Mouse (Mus musculus) heart, embryonic 12.5 days (tissue): Measurements from ENCODE around the gene Usp31. TPM values are rescaled to one million over a fixed set of nuclear protein-coding genes. Genes with fewer than 3 reads are reported as not detected.

ENCODE experiments used
- ATAC-seq: fragments of 200-750 bp; cut with Nextera tagmentation; 2 replicates; pipeline ENCODE4 v1.8.0; 2017; ENCODE audit warnings: moderate TSS enrichment, moderate library complexity; ENCODE audit not compliant: insufficient number of reproducible peaks, low FRiP score
- H3K27ac ChIP-seq: fragments of 300-500 bp; sonication (generic); 2 replicates; pipeline ENCODE4 v1.5.1; 2016; ENCODE audit warnings: mild to moderate bottlenecking, moderate library complexity; ENCODE audit not compliant: poor library complexity, severe bottlenecking
- H3K27me3 ChIP-seq: fragments of 300-500 bp; sonication (generic); replicated peaks from 2 replicates; pipeline ENCODE4 v1.6.1; 2016; ENCODE audit warnings: mild to moderate bottlenecking, moderate library complexity
- H3K36me3 ChIP-seq: fragments of 300-500 bp; sonication (generic); 2 replicates; pipeline ENCODE4 v1.6.1; 2016; ENCODE audit warnings: mild to moderate bottlenecking, moderate library complexity
- H3K4me1 ChIP-seq: fragments of 300-500 bp; sonication (generic); replicated peaks from 2 replicates; pipeline ENCODE4 v1.6.1; 2016; ENCODE audit warnings: mild to moderate bottlenecking
- H3K4me2 ChIP-seq: fragments of 300-500 bp; sonication (generic); 2 replicates; pipeline ENCODE4 v1.6.1; 2016; ENCODE audit warnings: mild to moderate bottlenecking, moderate library complexity
- H3K4me3 ChIP-seq: fragments of 300-500 bp; sonication (generic); 2 replicates; pipeline ENCODE4 v1.5.1; 2016; ENCODE audit warnings: mild to moderate bottlenecking
- H3K9ac ChIP-seq: fragments of 300-500 bp; sonication (generic); 2 replicates; pipeline ENCODE4 v1.6.1; 2016; ENCODE audit warnings: mild to moderate bottlenecking, moderate library complexity
- H3K9me3 ChIP-seq: fragments of 300-500 bp; sonication (generic); replicated peaks from 2 replicates; pipeline ENCODE4 v1.6.1; 2016; ENCODE audit warnings: mild to moderate bottlenecking, moderate library complexity
- WGBS: fragments of 180-500 bp; shearing (Covaris S2); methylation state at CpG from one replicate; pipeline ENCODE4 v1.1.7; 2016; 5-methylcytosine and 5-hydroxymethylcytosine counted together
- polyA plus RNA-seq: library from polyadenylated mRNA; unstranded; fragments of >200 nt; fragmentation: Nextera tagmentation; extraction: Ambion mirVana; gene quantifications from 2 replicates; pipeline ENCODE4 v1.2.1, GENCODE M21; 2016

Gene Usp31
- 1.9 and 2.4 TPM in 2 replicates for polyA plus RNA-seq

DNA sequence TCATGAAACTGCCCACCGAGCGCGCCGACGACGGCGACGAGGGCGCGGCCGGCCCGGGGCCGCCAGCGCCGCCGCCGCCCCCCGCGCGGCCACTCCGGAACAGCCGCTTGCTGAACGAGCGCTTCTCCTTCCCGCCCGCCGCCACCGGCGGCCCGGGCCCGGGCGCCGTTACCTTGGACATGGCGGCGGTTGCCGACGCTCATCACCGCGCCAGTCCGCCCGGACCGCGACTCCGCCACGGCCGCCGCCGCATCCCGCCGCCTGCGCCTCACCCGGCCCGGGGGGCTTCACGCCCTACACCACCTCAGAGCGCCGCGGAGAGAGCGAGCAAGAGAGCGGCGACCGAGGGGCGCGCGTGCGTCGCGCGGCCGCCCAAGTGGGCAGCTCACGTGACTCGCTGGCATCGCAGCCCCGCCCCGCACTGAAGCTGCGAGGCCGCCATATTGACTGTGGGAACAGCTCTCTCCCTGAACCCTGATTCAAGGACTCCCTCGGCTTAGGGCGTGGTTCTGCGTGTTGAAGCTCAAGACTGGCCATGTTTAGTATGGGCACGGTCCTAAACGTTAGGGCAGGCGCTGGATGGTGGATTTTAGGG, at the start of gene Usp31:
Usp31 (minus strand) TSS at position 181 of the 595 bp plus-strand sequence.
- H3K9ac ChIP-seq: peak within 1 kb of the TSS; percentile 87
- peaks cover 23% of the 10 kb centered on the region for H3K27me3 ChIP-seq
- peaks cover 38% of the 10 kb centered on the region for H3K4me1 ChIP-seq
- peak within 1 kb of the TSS; percentile 98 for H3K4me2 ChIP-seq
- ATAC-seq: peak; percentile 98
- WGBS: under 1% methylated on average over 61 of the region's 82 CpGs
- peak within 1 kb of the TSS; percentile 56; the same call in 1 of the 2 replicates for H3K27ac ChIP-seq
- H3K36me3 ChIP-seq: no peaks in the 10 kb centered on the region
- no peaks in the 10 kb centered on the region for H3K9me3 ChIP-seq
- peak within 1 kb of the TSS; percentile 86 for H3K4me3 ChIP-seq

DNA sequence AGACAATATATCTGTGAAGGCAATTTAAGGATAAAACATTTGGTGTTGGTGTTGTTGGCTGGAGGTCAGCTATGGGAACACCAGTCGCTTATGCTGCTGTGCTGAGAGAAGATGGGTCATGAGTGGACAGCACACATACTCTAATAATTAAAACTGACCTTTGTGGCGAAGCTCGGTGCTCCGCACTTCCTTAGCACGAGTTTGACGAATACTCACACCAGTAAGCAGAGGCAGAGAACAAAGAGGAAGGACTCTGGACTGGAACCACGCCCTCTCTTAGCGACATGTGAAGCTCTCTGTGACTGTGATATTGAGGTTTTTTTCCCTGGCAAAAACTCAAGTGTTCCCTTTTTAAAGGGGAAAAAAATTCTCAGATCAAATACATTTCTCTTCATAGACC, 47.7 kb upstream of the Usp31 start:
- H3K27me3 ChIP-seq: no peaks in the 10 kb centered on the region
- ATAC-seq: no peak
- H3K4me1 ChIP-seq: no peaks in the 10 kb centered on the region
- H3K27ac ChIP-seq: no peak overlapping the region
- no peaks in the 10 kb centered on the region for H3K36me3 ChIP-seq
- 72% methylated on average over 8 of the region's 8 CpGs for WGBS
- H3K9ac ChIP-seq: no peak overlapping the region
- H3K4me2 ChIP-seq: no peak overlapping the region
- H3K4me3 ChIP-seq: no peak overlapping the region
- H3K9me3 ChIP-seq: no peaks in the 10 kb centered on the region

DNA sequence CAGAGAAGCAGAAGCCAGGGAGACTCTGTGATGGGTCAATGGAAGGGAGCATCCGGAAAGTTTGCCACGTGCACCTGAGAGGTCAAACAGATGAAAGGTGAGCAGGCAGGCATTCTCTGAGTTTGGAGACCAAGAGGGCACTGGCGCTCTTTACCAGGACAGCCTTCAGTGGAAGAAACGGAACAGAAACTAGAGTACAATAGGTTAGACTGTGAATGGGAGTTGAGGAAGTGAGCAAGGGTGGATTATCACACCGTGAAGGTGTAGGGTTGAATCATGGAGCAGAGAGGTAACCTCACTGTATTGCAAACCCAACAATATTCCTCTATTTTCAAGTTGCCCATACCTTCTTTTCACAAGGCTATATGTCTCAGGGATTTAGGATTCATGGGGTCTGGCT, 43.2 kb upstream of the Usp31 start:
- no peak overlapping the region for H3K4me3 ChIP-seq
- H3K27me3 ChIP-seq: no peaks in the 10 kb centered on the region
- 76% methylated on average over 5 of the region's 5 CpGs for WGBS
- no peak overlapping the region for H3K4me2 ChIP-seq
- no peak overlapping the region for H3K9ac ChIP-seq
- no peaks in the 10 kb centered on the region for H3K36me3 ChIP-seq
- H3K27ac ChIP-seq: no peak overlapping the region
- no peaks in the 10 kb centered on the region for H3K9me3 ChIP-seq
- ATAC-seq: no peak
- H3K4me1 ChIP-seq: no peaks in the 10 kb centered on the region

DNA sequence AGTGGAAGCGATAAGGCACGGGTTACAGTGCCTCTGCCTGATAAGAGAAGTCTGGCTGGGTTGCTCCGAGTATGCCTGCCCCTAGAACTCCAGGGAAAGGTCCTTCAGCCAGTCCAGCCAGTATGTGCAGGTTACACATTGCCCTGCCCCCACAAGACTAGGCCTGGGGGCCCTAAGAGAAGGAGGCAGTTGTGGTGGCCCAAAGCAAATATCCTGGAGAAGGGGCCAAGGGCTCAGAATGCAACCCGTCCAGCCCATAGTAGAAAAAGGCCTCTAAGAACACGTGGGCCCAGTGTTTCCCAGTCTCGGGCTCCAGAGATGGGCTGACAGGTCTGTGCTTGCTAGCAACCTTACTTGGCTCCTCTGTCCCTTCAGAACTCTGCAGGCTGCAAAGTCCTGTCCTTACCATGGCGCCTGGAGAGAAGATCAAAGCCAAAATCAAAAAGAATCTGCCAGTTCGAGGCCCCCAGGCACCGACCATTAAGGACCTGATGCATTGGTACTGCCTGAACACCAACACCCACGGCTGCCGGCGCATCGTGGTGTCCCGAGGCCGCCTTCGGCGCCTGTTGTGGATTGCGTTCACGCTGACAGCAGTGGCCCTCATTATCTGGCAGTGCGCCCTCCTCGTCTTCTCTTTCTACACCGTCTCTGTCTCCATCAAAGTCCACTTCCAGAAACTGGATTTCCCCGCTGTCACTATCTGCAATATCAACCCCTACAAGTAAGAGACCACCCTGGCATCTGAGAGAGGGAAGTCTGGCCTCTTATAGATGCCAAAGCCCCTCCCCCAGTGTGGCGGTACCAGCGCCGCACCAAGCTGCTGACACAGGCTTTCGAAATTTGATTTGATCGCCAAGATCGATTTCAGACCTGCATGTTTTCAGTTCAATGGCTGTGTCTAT, 30.7 kb upstream of the Usp31 start:
- H3K36me3 ChIP-seq: no peaks in the 10 kb centered on the region
- H3K9ac ChIP-seq: no peak overlapping the region
- no peaks in the 10 kb centered on the region for H3K9me3 ChIP-seq
- H3K27ac ChIP-seq: no peak overlapping the region
- H3K27me3 ChIP-seq: peaks cover 46% of the 10 kb centered on the region
- 0 out of 2 replicates have a peak overlapping the region, but pooled peaks have one; percentile 3 for H3K4me2 ChIP-seq
- WGBS: 36% methylated on average over 29 of the region's 29 CpGs
- no peak overlapping the region for H3K4me3 ChIP-seq
- ATAC-seq: no peak
- H3K4me1 ChIP-seq: peaks cover 20% of the 10 kb centered on the region

DNA sequence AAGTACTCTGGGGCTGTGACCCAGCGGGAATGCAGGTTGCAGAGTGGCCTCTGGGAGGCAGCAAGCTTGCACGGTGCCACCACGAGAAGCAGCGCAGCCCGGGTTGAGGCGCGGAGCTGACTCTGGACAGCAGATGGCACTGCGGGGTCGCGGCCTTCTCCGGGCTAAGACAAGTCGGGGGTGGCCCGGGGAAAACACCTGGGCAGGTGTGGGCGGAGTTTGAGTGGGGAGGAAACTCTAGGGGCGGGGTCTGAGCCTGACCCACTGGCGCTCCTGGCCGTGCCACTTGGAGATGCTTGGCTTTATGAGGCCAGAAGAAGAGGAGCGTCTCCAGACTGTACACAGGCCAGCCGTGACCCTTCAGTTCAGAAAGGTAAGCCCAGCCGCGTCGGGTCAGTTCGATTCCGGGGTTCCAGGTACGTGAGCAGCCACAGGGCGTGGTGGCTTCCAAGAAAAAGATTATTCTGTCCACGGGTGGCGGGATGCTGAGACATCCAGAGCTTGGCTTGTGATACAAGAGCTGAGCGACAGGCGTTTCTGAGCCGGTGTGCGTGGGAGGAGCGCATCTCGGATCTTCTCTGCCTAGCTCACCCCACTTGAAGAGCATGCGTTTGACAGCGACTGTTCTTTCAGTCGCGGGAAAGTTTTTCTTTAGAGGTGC, 27.2 kb upstream of the Usp31 start, which contains the start of gene Scnn1g:
Scnn1g (plus strand) TSS at position 309 of the 661 bp plus-strand sequence.
- H3K9ac ChIP-seq: peak within 1 kb of the TSS; percentile 49; the same call in 1 of the 2 replicates
- no peaks in the 10 kb centered on the region for H3K9me3 ChIP-seq
- H3K4me2 ChIP-seq: peak within 1 kb of the TSS; percentile 76
- H3K4me1 ChIP-seq: peaks cover 20% of the 10 kb centered on the region
- no peak within 1 kb of the TSS for H3K27ac ChIP-seq
- peak within 1 kb of the TSS; percentile 41 for H3K4me3 ChIP-seq
- peaks cover 46% of the 10 kb centered on the region for H3K27me3 ChIP-seq
- 2% methylated on average over 38 of the region's 38 CpGs for WGBS
- H3K36me3 ChIP-seq: no peaks in the 10 kb centered on the region
- peak; percentile 77 for ATAC-seq

DNA sequence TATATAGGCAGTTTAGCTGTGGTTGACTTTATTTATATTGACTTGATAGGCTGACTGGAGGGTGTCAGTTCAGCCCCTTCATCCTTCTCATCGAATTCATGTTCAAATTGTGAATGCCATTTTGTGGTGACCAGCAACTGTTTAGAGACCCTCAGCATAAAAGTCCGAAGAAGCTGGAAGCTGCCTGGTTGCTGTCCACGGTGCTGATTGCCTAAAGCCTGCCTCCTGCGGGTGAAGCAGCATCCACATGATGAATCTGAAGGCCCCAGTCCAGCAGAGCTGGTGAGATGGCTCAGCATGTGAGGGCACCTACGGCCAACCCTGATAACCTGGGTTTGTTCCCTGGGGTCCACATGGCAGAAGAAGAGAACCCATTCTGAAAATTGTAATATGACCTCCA, 23.2 kb upstream of the Usp31 start:
- no peak overlapping the region for H3K9ac ChIP-seq
- 13% methylated on average over 5 of the region's 5 CpGs for whole genome bisulfite sequencing
- H3K4me1 ChIP-seq: peaks cover 7% of the 10 kb centered on the region; the same call in 1 of the 2 replicates
- H3K27me3 ChIP-seq: peaks cover 21% of the 10 kb centered on the region
- no peak overlapping the region for H3K27ac ChIP-seq
- H3K4me3 ChIP-seq: no peak overlapping the region
- no peaks in the 10 kb centered on the region for H3K36me3 ChIP-seq
- no peak for ATAC-seq
- H3K9me3 ChIP-seq: no peaks in the 10 kb centered on the region
- H3K4me2 ChIP-seq: no peak overlapping the region

DNA sequence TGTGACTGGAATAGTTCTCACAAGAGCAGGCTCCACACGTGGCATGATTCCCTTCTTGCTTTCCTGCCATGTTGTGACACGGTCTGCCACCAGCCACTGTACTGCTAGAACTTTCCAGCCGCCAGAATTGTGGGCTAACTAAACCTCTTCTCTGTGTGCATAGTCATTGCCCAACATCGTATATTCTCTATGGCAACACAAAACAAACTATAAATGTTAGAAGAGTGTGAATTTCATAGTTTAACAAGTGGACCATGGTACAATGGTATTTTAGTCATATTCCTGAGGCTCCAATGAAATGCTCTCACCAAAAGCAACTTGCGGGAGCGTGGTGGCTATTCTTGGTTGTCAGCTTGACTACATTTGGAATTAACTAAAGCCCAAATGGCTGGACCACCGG, 10.0 kb upstream of the Usp31 start:
- WGBS: 65% methylated on average over 7 of the region's 7 CpGs

DNA sequence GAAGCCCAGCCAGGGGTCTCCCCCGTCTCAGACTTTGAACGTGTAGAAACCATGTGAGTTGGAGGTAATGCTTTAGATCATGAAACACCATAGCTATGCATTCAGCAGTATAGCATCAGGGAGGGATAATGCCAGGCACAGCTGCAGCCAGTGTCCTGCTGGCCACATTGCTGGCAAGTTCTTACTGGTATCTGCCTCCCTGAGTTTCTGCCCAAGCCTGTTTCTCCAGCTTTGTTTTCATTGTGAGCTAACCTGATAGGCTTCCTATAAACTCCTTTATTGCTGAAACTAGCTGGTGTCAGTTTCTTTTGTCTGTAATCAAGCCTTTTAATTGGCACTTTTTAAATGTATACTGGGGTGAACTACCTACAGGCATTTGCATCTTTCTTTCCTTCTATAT, 4.1 kb upstream of the Usp31 start:
- no peak overlapping the region for H3K4me2 ChIP-seq
- peaks cover 4% of the 10 kb centered on the region for H3K4me1 ChIP-seq
- H3K9ac ChIP-seq: no peak overlapping the region
- no peak overlapping the region for H3K27ac ChIP-seq
- no peaks in the 10 kb centered on the region for H3K9me3 ChIP-seq
- peaks cover 26% of the 10 kb centered on the region for H3K27me3 ChIP-seq
- ATAC-seq: no peak
- H3K36me3 ChIP-seq: no peaks in the 10 kb centered on the region
- no peak overlapping the region for H3K4me3 ChIP-seq
- WGBS: 44% methylated on average over 2 of the region's 2 CpGs

More for the DNA sequence above, 10.0 kb upstream of the Usp31 start:
- H3K9ac ChIP-seq: no peak overlapping the region
- H3K27me3 ChIP-seq: 0 out of 2 replicates have a peak, but pooled peaks cover 7% of the 10 kb centered on the region
- no peaks in the 10 kb centered on the region for H3K36me3 ChIP-seq
- no peaks in the 10 kb centered on the region for H3K9me3 ChIP-seq
- H3K27ac ChIP-seq: no peak overlapping the region
- H3K4me3 ChIP-seq: no peak overlapping the region
- H3K4me2 ChIP-seq: no peak overlapping the region
- no peak for ATAC-seq
- no peaks in the 10 kb centered on the region for H3K4me1 ChIP-seq

DNA sequence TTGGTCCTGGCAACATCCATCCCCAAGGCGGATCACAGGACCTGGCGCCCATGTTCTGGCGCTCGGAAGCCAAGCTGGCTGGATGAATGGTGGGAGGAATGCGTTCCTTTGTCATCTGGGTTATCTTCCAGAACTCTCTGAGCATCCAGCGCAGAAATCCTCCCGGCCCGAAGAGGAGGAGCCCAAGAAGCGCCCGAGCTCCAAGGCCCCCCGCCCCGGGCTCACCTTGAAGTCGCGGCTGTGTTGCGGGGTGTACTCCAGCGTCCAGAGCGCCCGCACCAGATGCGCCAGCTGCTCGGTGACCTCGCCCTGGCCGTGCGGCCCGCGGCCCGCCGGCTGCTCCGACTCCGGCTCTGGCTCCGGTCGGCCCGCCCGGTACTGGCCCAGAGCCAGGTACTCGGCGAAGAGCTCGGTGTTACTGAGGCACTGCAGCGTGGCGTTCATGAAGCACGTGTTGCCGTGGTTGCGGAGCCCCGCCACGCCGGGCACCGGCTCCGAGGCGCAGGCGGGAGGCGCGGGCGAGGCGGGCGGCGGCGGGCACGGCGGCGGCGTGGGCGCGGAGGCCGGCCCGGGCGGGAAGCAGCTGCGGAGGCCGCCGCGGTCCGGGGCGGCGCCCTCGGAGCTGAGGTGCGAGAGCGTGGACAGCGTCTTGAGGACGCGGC, 511 bp downstream of the Usp31 start:
- peak overlapping the region; percentile 87 for H3K9ac ChIP-seq
- ATAC-seq: peak; percentile 41
- H3K27me3 ChIP-seq: peaks cover 18% of the 10 kb centered on the region
- no peak overlapping the region for H3K27ac ChIP-seq
- peak overlapping the region; percentile 86 for H3K4me3 ChIP-seq
- peak overlapping the region; percentile 98 for H3K4me2 ChIP-seq
- peaks cover 45% of the 10 kb centered on the region for H3K4me1 ChIP-seq
- H3K9me3 ChIP-seq: no peaks in the 10 kb centered on the region
- no peaks in the 10 kb centered on the region for H3K36me3 ChIP-seq
- WGBS: 2% methylated on average over 73 of the region's 77 CpGs

DNA sequence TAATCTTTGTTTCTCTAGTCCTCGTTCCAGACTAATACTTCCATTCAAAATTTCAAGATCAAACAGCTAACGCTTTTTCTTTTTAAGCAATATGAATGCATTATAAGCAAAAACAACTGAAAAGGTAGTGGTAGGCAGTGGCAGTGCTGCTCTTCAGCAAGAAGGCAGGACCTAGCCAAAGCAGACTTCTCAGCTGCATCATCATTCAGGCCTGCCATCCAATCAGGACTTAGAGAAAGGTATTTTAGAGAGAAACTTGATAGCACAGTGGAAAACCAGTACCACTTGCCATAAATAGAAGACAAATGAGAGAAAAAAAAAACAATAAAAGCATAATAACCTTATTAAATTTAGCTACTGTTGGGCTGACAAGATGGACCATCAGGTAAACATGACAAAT, 2.0 kb downstream of the Usp31 start:
- H3K9me3 ChIP-seq: no peaks in the 10 kb centered on the region
- peaks cover 51% of the 10 kb centered on the region for H3K4me1 ChIP-seq
- H3K36me3 ChIP-seq: no peaks in the 10 kb centered on the region
- no peak for ATAC-seq
- 89% methylated on average over 2 of the region's 2 CpGs for WGBS
- H3K27me3 ChIP-seq: 0 out of 2 replicates have a peak, but pooled peaks cover 9% of the 10 kb centered on the region
- H3K4me3 ChIP-seq: no peak overlapping the region
- H3K4me2 ChIP-seq: 0 out of 2 replicates have a peak overlapping the region, but pooled peaks have one; percentile 98
- H3K9ac ChIP-seq: no peak overlapping the region
- no peak overlapping the region for H3K27ac ChIP-seq
